Mouse (Mus musculus) MEL (cell line): ENCODE measurements around the gene Opcml.

ENCODE experiments used
- CHD2 ChIP-seq: IDR thresholded peaks from 2 replicates; pipeline ENCODE4 v1.6.1; 2011; ENCODE audit warnings: low read length, improper control_type of control experiment
- CTCF ChIP-seq, 3 experiments: IDR thresholded peaks in 2 of 3; conservative IDR thresholded peaks in 1 of 3; 2 replicates each; pipeline ENCODE4 v1.5.1; 2011 to 2012; ENCODE audit warnings: low read length in 3 of 3, low read depth in 2 of 3, mild to moderate bottlenecking in 2 of 3, improper control_type of control experiment in 1 of 3, inconsistent platforms in 1 of 3, mixed read lengths in 1 of 3, moderate library complexity in 1 of 3; ENCODE audit not compliant: control insufficient read depth in 1 of 3, insufficient read depth in 1 of 3, poor library complexity in 1 of 3, severe bottlenecking in 1 of 3
- ELF1 ChIP-seq: IDR thresholded peaks from 2 replicates; pipeline ENCODE4 v1.6.1; 2014; ENCODE audit warnings: low read depth, mild to moderate bottlenecking, inconsistent platforms, low read length, improper control_type of control experiment, moderate library complexity
- EP300 ChIP-seq, 2 experiments: IDR thresholded peaks; 2 replicates each; pipeline ENCODE4 v1.6.1; 2011; ENCODE audit warnings: improper control_type of control experiment in 2 of 2, low read length in 2 of 2, low read depth in 1 of 2, mild to moderate bottlenecking in 1 of 2
- KAT2A ChIP-seq: conservative IDR thresholded peaks from 2 replicates; pipeline ENCODE4 v1.6.1; 2012; ENCODE audit warnings: low read depth, low read length, improper control_type of control experiment, inconsistent platforms
- MAX ChIP-seq: IDR thresholded peaks from 2 replicates; pipeline ENCODE4 v1.6.1; 2011; ENCODE audit warnings: low read length, improper control_type of control experiment
- POLR2A ChIP-seq, 2 experiments: IDR thresholded peaks; 2 replicates each; pipeline ENCODE4 v1.6.1; 2011 to 2012; ENCODE audit warnings: low read length in 2 of 2, mild to moderate bottlenecking in 2 of 2, control low read depth in 1 of 2, improper control_type of control experiment in 1 of 2, low read depth in 1 of 2, moderate library complexity in 1 of 2; ENCODE audit not compliant: control insufficient read depth in 1 of 2, insufficient read depth in 1 of 2, poor library complexity in 1 of 2
- TCF12 ChIP-seq: IDR thresholded peaks from 2 replicates; pipeline ENCODE4 v1.6.1; 2014; ENCODE audit warnings: low read depth, mild to moderate bottlenecking, inconsistent platforms, low read length, improper control_type of control experiment, moderate library complexity
- USF1 ChIP-seq: IDR thresholded peaks from 2 replicates; pipeline ENCODE4 v1.6.1; 2014; ENCODE audit warnings: low read depth, mild to moderate bottlenecking, inconsistent platforms, low read length, improper control_type of control experiment, moderate library complexity
- ZKSCAN1 ChIP-seq: IDR thresholded peaks from 2 replicates; pipeline ENCODE4 v1.6.1; 2012; ENCODE audit warnings: low read depth, mild to moderate bottlenecking, inconsistent platforms, low read length, improper control_type of control experiment, moderate library complexity

DNA sequence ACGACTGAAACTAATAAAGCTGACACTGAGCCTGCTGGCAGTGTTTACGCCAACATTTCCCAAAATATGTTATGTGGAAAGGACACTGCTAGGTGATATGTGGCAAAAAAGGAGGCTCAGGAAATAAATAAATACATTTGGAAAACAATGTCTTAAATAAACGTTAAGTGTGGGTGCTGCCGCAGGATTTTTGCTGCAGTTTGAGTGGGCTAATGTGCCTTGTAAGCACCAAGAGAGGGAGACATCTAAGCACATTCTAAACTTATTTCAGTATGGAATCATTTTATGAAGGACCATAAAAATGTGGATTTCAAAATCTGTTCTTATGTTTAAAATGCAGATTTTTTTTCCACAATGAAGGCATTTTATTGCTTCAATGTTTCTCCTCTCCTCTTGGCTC, 1071.4 kb downstream of the Opcml start:
- TF ChIP-seq CHD2 (no peak), CTCF (IDR thresholded peaks at IDR 0.05 in 2 of 3, conservative IDR thresholded peaks at IDR 0.05 in 1 of 3; ENCODE audit: control insufficient read depth in 1 of 3, insufficient read depth in 1 of 3, low read depth in 2 of 3, low read length in 3 of 3, poor library complexity in 1 of 3, severe bottlenecking in 1 of 3) (no peak), USF1 (no peak), ELF1 (no peak), POLR2A (IDR thresholded peaks at IDR 0.05; ENCODE audit: control insufficient read depth in 1 of 2, insufficient read depth in 1 of 2, low read depth in 1 of 2, low read length in 2 of 2, poor library complexity in 1 of 2) (no peak), TCF12 (no peak), ZKSCAN1 (no peak), EP300 (IDR thresholded peaks at IDR 0.05; ENCODE audit: low read depth in 1 of 2, low read length in 2 of 2) (no peak), KAT2A (no peak), MAX (no peak)
